Mouse (Mus musculus) bone marrow macrophage, adult 2 months (primary cell): ENCODE measurements around the gene Cc2d2a.

Experiments
- CTCF ChIP-seq: IDR thresholded peaks from 2 replicates; pipeline ENCODE4 v1.5.1; 2012; ENCODE audit warnings: low read depth, mild to moderate bottlenecking, low read length, moderate library complexity
- POLR2A ChIP-seq: IDR thresholded peaks from 2 replicates; pipeline ENCODE4 v1.6.1; 2012; ENCODE audit warnings: mild to moderate bottlenecking, low read depth, low read length, borderline replicate concordance

GRCm38 (mm10) chr5:43634071-43634601 is 28.0 kb upstream of the Cc2d2a start:
- TF ChIP-seq CTCF = no peak
- TF ChIP-seq POLR2A = no peak
